Mouse (Mus musculus): ENCODE data around the gene Serhl.

DNA sequence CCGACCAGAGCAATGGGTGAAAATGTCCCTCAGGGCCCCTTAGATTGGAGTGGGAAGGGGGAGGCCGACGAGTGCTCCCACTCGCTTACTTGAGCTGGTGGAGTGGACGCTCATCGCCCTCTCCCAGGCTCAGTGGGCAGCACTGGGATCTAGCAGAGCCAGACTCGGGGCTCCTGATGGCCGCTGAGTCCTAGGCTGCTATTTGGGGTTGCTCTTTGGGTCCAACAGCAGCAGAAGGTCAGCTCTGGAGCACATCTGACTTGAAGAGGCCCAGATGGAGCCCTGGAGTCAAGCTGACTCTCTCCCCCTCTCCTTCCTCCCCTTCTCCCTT is 11.0 kb downstream of the Serhl start:
- TF ChIP-seq POLR2A (IDR thresholded peaks at IDR 0.05; ENCODE audit: extremely low read depth, insufficient read depth, low read length) (no peak), CTCF (IDR thresholded peaks at IDR 0.05; ENCODE audit: extremely low read depth, insufficient read depth, low read length) (no peak)

Measured in cortical plate, adult 2 months (tissue).